Mouse (Mus musculus) retina, adult 2 months (tissue): ENCODE data around the gene Fgfr2.

ENCODE experiments used
- DNase-seq: peaks from one replicate; pipeline ENCODE4 v3.0.0-alpha.2; 2012; ENCODE audit warnings: low read depth, low spot score

The Fgfr2 gene

GRCm38 (mm10) chr7:131850579-131850978 is 1272.6 kb downstream of the Fgfr2 start:
- DNase-seq = no peak

DNA sequence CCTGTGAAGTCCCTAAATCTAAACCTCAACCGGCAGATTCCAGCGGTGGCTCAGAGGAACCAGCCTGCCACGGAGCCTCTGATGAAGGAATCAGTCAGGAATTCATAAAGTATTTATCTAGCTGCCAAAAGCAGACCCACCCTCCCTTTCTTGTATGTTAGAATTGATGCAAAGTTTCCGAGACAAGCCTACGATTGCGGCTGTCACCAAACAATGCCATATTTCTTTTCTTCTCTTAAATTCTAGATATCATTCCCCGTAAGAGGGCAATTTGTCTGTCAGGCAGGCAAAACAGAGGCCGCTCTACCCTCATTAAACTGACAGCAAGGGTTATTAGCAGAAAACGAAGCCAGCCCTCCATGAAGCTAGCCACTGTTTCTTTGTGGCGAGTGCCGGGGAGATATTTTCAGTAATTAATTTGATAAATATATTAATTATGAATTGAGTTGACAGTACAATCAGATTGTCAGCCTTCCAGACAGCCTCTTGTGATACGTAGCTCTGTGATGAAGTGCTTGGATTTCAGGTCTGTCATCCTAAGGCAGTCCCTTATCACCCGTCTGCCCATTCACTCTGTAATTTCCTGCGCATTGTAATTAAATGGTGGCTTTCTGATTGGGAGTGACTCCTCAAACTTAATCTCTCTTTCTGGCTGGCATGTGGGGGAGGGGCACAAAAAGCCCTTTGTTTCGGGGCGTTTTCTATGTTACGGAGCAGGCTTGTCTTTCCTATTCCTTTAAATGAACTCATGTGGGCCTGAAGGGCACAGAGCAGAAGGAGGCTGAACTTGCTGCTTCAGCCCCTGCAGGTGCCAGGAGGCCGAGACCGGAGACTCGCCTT is 1276.9 kb downstream of the Fgfr2 start:
- DNase-seq = no peak

GRCm38 (mm10) chr7:131830261-131830660 is 1292.9 kb downstream of the Fgfr2 start:
- DNase-seq = no peak

DNA sequence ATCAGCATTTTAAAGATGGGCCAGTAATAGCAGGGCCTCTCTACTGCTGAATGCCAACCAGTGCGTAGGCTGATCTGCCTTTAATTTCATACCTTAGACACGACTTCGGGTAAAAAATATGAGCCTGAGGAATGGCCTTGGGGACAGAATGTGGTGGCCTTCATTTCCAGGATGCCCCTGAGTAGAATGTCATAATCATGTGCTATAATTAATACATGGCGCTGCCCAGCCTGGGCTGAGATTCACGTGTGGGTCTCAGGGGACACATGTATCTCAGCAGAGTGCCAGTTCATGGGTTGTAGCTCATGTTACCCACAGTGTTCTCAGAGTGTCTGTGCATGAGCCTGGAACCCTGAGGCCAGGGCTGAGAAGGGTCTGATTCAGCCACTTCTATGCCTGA is 1296.3 kb downstream of the Fgfr2 start:
- DNase-seq = no peak

DNA sequence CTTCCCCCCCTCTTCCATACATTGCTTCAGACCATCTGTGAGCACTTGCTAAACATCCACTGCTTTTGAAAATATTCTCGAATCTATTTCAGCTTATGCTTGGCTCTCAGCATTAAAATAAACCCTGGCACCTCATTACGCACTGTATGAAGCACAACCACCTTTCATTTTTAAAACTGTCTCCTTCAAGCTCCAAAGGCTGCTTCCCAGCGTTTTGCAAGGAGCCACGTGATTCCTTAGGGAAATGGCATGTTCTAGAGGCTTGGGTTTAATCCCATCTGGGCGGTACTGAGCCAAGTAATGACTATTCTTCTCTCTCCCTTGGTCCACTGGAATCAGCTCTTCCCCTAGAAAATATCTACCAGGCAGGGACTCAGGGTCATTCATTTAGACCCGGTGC is 1305.2 kb downstream of the Fgfr2 start:
- DNase-seq = no peak

- DNase-seq = no peak
These were observed 1306.5 kb downstream of the Fgfr2 start for GRCm38 (mm10) chr7:131816641-131817040.

GRCm38 (mm10) chr7:131812116-131812515 is 1311.0 kb downstream of the Fgfr2 start:
- DNase-seq = no peak

DNA sequence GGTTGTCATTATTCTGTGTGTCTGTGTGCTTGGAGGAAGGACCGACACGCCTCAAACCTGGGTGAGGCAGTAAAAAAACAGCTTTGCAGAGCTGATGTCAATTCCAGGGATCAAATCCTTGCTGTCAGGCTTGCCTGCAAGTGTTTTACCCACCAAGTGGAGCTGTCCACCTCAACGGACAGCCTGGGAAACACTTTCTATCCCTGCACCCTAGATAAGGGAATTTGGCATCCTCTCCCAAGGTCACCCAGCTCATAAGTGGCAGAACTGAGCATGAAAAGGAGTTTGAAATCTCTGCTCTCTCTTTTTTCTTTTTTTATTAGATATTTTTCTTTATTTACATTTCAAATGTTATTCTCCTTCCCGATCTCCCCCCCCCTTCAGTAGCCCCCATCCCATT is 1312.2 kb downstream of the Fgfr2 start:
- no peak for DNase-seq

DNA sequence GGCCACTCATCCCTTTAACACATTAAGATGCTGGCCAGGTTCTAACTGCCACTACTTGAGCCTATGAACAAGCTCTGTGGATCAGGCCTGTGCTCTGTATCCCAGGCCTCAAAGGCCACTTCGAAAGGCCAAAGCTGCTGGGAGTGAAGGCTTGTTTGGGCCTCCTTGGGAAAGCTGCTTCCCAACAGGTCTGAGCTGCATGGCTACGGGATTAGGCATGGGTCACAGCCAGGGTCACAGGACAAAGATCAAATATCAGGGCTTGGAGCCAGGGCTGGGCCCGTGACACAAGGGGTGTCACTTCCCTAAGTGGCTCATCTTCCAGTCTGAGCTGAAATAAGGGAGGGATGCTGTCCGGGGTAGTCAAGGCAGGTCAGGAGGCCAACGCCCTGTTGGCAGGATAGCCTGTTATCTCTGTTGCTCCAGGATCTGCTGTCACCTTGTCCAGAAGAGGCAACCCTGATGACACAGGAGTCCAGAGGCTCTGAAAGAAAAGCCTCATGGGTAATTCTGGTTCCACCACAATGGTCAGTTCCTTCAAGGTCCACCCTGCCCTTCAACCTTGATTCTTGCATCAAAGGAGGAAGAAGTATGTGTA is 1313.5 kb downstream of the Fgfr2 start:
- DNase-seq = no peak

GRCm38 (mm10) chr7:131807257-131807656 is 1315.9 kb downstream of the Fgfr2 start:
- no peak for DNase-seq

GRCm38 (mm10) chr7:131805525-131806202 is 1317.5 kb downstream of the Fgfr2 start:
- DNase-seq = no peak

GRCm38 (mm10) chr7:131800416-131801045 is 1322.6 kb downstream of the Fgfr2 start:
- DNase-seq = no peak

DNA sequence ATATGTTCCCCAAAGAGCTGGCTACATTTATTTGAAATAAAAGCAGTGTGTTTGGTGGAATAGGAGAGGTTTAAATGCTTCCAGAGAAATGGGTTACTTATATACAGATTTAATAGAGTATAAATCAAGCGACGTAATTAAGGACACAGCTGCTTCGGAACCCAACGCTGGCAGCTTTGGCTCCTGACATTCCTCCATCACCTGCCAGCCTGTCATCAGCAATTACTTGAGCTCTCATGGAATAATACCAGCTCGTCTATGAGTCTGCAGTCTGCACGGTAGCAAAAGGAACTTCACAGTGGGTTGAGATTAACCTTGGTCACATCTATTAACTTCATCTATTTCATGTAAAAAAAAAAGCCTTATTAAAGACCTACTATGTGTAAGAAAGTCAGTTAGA is 1326.0 kb downstream of the Fgfr2 start:
- no peak for DNase-seq

GRCm38 (mm10) chr7:131788595-131789206 is 1334.4 kb downstream of the Fgfr2 start:
- no peak for DNase-seq

DNA sequence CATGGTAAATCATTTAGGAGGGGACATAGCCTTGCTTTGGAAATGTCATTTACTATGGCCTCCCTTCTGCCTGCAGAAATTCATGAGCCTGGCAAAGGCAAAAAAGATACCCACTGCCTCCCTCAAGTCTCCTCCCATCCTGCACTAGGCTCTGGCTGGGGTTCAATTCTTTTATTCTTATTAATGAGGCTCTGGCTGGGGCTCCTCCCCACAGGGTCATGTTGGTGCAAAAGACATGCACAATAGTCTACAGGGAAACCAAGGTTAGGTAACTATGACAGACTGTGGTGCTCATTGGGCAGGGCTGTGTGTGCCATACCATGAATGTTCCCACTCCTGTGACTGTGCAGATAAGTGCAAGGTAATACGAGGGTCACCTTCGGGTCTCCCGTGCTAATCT is 1337.4 kb downstream of the Fgfr2 start:
- no peak for DNase-seq

- no peak for DNase-seq
These were observed 1344.7 kb downstream of the Fgfr2 start for GRCm38 (mm10) chr7:131778271-131778985.

- no peak for DNase-seq
These were observed 1345.5 kb downstream of the Fgfr2 start for GRCm38 (mm10) chr7:131777461-131778270.

GRCm38 (mm10) chr7:131776191-131776752 is 1346.9 kb downstream of the Fgfr2 start:
- no peak for DNase-seq

GRCm38 (mm10) chr7:131757922-131758321 is 1365.2 kb downstream of the Fgfr2 start:
- no peak for DNase-seq
